In the genomic region with DNA sequence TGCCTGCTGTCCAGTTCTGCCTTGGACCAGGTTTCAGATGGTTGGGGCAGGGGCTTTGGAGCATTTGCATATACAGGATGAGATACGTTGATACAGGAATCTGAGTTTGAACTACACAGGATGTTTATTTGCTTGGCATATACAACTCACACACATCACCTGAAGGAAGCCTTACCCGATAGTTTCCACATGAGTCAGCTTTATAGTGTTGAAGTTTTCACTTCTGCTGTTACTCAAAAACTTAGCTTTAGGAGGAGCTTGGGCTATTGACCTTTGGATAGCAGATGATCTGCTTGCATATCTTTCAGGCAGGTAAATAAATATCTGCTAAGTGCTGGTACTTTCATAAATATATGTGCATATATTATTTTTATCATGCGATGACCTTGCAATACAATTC, we compare ENCODE assay signal across 33 mouse cellular contexts. TPM values are rescaled to one million over a fixed set of nuclear protein-coding genes. Genes with fewer than 3 reads are reported as not detected.
"Had no signal": no experiment of that assay in that cellular context is flagged by ENCODE, and none has a peak within 500 bp of the region (broad histone marks: within the 10 kb centered on the region; RNA-seq: fewer than 3 reads in every experiment).

No protein-coding gene starts in this region.

- H3K36me3 ChIP-seq: heart, embryonic 10.5 days; heart, embryonic 12.5 days; heart, embryonic 13.5 days; heart, embryonic 15.5 days; hindbrain, embryonic 10.5 days; hindbrain, embryonic 12.5 days; hindbrain, embryonic 13.5 days; hindbrain, embryonic 15.5 days; intestine, embryonic 15.5 days; kidney, embryonic 15.5 days had no signal

- H3K27ac ChIP-seq: heart, embryonic 10.5 days; heart, embryonic 13.5 days; heart, embryonic 15.5 days; hindbrain, embryonic 10.5 days; hindbrain, embryonic 12.5 days; hindbrain, embryonic 13.5 days; hindbrain, embryonic 14.5 days; hindbrain, embryonic 15.5 days; hindbrain, postnatal 0 days; intestine, embryonic 15.5 days; kidney, embryonic 15.5 days; kidney, postnatal 0 days; layer of hippocampus, adult 2 months; left cerebral cortex, adult 2 months had no signal

- H3K4me2 ChIP-seq: heart, embryonic 11.5 days; heart, embryonic 12.5 days; heart, embryonic 13.5 days; heart, embryonic 15.5 days; hindbrain, embryonic 12.5 days; hindbrain, embryonic 13.5 days; hindbrain, embryonic 14.5 days; hindbrain, embryonic 15.5 days; intestine, embryonic 15.5 days; kidney, embryonic 15.5 days had no signal

- H3K9me3 ChIP-seq: heart, embryonic 10.5 days; heart, embryonic 12.5 days; heart, embryonic 13.5 days; heart, embryonic 15.5 days; hindbrain, embryonic 10.5 days; hindbrain, embryonic 12.5 days; hindbrain, embryonic 13.5 days; hindbrain, embryonic 15.5 days; intestine, embryonic 15.5 days; kidney, embryonic 15.5 days had no signal

- H3K9ac ChIP-seq: heart, embryonic 12.5 days; heart, embryonic 13.5 days; heart, embryonic 15.5 days; hindbrain, embryonic 12.5 days; hindbrain, embryonic 13.5 days; hindbrain, embryonic 14.5 days; hindbrain, embryonic 15.5 days; intestine, embryonic 15.5 days; kidney, embryonic 15.5 days had no signal

- DNase-seq: heart, postnatal 10 days; heart, postnatal 14 days; heart, postnatal 36 days; heart, postnatal 4 days; kidney, adult 11 months; kidney, adult 18-20 months; kidney, adult 2 months; kidney, adult 8-10 months; kidney, adult 9 months; kidney, postnatal 10 days; kidney, postnatal 14 days; kidney, postnatal 25 days; kidney, postnatal 36 days; kidney, postnatal 4 days; layer of hippocampus, adult 9-11 months; layer of hippocampus, postnatal 36 days had no signal

- H3K4me3 ChIP-seq: heart, embryonic 10.5 days; heart, embryonic 12.5 days; heart, embryonic 13.5 days; heart, embryonic 15.5 days; hindbrain, embryonic 10.5 days; hindbrain, embryonic 12.5 days; hindbrain, embryonic 13.5 days; hindbrain, embryonic 15.5 days; intestine, embryonic 15.5 days; kidney, embryonic 15.5 days; layer of hippocampus, adult 2 months; left cerebral cortex, adult 2 months had no signal

- H3K27me3 ChIP-seq: heart, embryonic 12.5 days; heart, embryonic 13.5 days; heart, embryonic 15.5 days; hindbrain, embryonic 12.5 days; hindbrain, embryonic 13.5 days; hindbrain, embryonic 15.5 days; intestine, embryonic 15.5 days; kidney, embryonic 15.5 days had no signal

RNA-seq across cellular contexts. Expression of a gene that starts 28.6 kb away (rescaled TPM):
- polyA plus RNA-seq: inflammation-experienced regulatory T-cells, adult 6 months had no signal
